Mouse (Mus musculus) hindbrain, embryonic 12.5 days (tissue): ENCODE data around the gene Git2. TPM values are rescaled to one million over a fixed set of nuclear protein-coding genes. Genes with fewer than 3 reads are reported as not detected.

Experiments
- ATAC-seq: fragments of 200-750 bp; cut with Nextera tagmentation; 2 replicates; pipeline ENCODE4 v1.8.0; 2017; ENCODE audit warnings: moderate TSS enrichment; ENCODE audit not compliant: low FRiP score
- H3K27ac ChIP-seq: fragments of 300-500 bp; sonication (generic); 2 replicates; pipeline ENCODE4 v1.5.1; 2016; ENCODE audit warnings: mild to moderate bottlenecking
- H3K27me3 ChIP-seq: fragments of 300-500 bp; sonication (generic); 2 replicates; pipeline ENCODE4 v1.6.1; 2016; ENCODE audit warnings: mild to moderate bottlenecking
- H3K36me3 ChIP-seq: fragments of 300-500 bp; sonication (generic); 2 replicates; pipeline ENCODE4 v1.6.1; 2016; ENCODE audit warnings: mild to moderate bottlenecking
- H3K4me1 ChIP-seq: fragments of 300-500 bp; sonication (generic); 2 replicates; pipeline ENCODE4 v1.6.1; 2016
- H3K4me2 ChIP-seq: fragments of 300-500 bp; sonication (generic); replicated peaks from 2 replicates; pipeline ENCODE4 v1.6.1; 2016; ENCODE audit warnings: mild to moderate bottlenecking
- H3K4me3 ChIP-seq: fragments of 300-500 bp; sonication (generic); 2 replicates; pipeline ENCODE4 v1.5.1; 2016; ENCODE audit warnings: mild to moderate bottlenecking
- H3K9ac ChIP-seq: fragments of 300-500 bp; sonication (generic); 2 replicates; pipeline ENCODE4 v1.6.1; 2016; ENCODE audit warnings: mild to moderate bottlenecking, moderate library complexity
- H3K9me3 ChIP-seq: fragments of 300-500 bp; sonication (generic); replicated peaks from 2 replicates; pipeline ENCODE4 v1.6.1; 2016; ENCODE audit warnings: mild to moderate bottlenecking
- WGBS: fragments of 180-500 bp; shearing (Covaris S2); methylation state at CpG from one replicate; pipeline ENCODE4 v1.1.7; 2016; 5-methylcytosine and 5-hydroxymethylcytosine counted together
- polyA plus RNA-seq: library from polyadenylated mRNA; unstranded; fragments of >200 nt; fragmentation: Nextera tagmentation; extraction: Ambion mirVana; gene quantifications from 2 replicates; pipeline ENCODE4 v1.2.1, GENCODE M21; 2016

The Git2 gene
- polyA plus RNA-seq, 1 experiment from 2014 or later, result 47.2 TPM

DNA sequence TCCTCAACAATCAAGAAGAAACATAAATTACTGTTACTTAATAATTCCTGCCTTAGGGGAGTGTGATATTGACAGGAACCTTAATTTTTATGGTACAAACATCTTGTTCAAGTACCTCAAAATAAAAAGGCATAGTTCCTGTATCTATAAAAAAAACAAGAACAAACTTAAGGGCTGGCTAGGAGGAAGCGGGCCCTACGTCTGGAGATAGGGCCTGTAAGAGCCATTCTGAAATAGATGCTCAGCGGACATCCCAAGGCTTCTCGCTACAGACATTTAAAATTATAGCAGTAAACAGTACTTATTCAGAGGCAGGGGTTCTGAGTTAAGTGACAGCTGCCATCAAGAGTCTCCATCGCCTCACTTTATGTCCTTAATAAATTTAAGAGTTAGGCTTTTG is 27.8 kb downstream of the Git2 start:
- no peaks in the 10 kb centered on the region for H3K27me3 ChIP-seq
- H3K27ac ChIP-seq, result no peak overlapping the region
- no peak overlapping the region for H3K4me2 ChIP-seq
- no peaks in the 10 kb centered on the region for H3K4me1 ChIP-seq
- no peak overlapping the region for H3K4me3 ChIP-seq
- no peaks in the 10 kb centered on the region for H3K9me3 ChIP-seq
- WGBS, result 96% methylated on average over 5 of the region's 5 CpGs
- H3K36me3 ChIP-seq, result peaks cover 76% of the 10 kb centered on the region
- ATAC-seq, result no peak
- H3K9ac ChIP-seq, result no peak overlapping the region

DNA sequence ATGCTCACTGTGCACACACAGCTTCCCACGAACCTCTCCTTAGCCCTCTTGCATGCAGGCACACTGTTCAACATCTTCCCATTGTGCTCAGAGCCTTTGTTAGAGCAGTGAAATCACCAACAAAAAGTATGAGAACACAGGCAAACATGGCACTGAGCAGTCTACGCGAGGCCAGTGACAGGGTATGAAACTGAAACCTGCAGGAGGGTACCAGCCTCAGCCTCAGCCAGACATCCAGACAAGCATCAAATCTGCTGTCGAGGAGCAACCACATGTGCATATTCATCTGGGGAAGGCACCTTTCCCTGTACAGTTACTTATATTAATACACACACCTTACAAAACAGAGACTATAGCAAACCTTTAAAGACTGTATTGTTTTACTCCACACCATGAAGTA is 28.4 kb downstream of the Git2 start:
- H3K27ac ChIP-seq, result no peak overlapping the region
- H3K9ac ChIP-seq, result no peak overlapping the region
- WGBS, result 90% methylated on average over 4 of the region's 4 CpGs
- peaks cover 76% of the 10 kb centered on the region for H3K36me3 ChIP-seq
- no peak overlapping the region for H3K4me2 ChIP-seq
- no peaks in the 10 kb centered on the region for H3K9me3 ChIP-seq
- ATAC-seq, result no peak
- no peaks in the 10 kb centered on the region for H3K4me1 ChIP-seq
- no peak overlapping the region for H3K4me3 ChIP-seq
- no peaks in the 10 kb centered on the region for H3K27me3 ChIP-seq

GRCm38 (mm10) chr5:114745581-114745980 is 29.7 kb downstream of the Git2 start:
- no peaks in the 10 kb centered on the region for H3K9me3 ChIP-seq
- H3K9ac ChIP-seq, result no peak overlapping the region
- 87% methylated on average over 5 of the region's 5 CpGs for WGBS
- H3K36me3 ChIP-seq, result peaks cover 77% of the 10 kb centered on the region
- no peak overlapping the region for H3K27ac ChIP-seq
- no peaks in the 10 kb centered on the region for H3K27me3 ChIP-seq
- H3K4me3 ChIP-seq, result no peak overlapping the region
- no peak for ATAC-seq
- H3K4me1 ChIP-seq, result no peaks in the 10 kb centered on the region
- H3K4me2 ChIP-seq, result no peak overlapping the region

DNA sequence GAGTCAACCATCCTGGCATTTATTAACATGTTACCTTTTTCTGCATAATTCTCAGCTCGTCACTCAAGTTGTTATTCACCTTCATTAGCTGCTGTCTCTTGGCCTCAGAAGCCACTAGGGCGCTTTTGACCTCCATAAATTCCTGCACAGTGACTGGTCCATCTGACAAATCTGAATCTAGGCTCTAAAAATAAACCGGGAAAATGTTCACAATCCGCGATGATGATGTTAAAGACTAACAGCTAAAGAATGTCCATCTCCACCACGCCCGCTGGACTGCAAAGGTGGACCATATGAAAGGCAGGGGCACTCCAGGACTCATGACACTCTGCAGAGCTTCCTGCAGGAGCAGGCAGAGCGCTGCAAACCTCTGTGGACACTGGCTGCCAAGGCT is 31.6 kb downstream of the Git2 start:
- WGBS, result 97% methylated on average over 8 of the region's 8 CpGs
- Histone ChIP-seq H3K9me3 (no peaks in the 10 kb centered on the region), H3K9ac (no peak overlapping the region; the same call in 1 of the 2 replicates), H3K27ac (no peak overlapping the region), H3K36me3 (peaks cover 80% of the 10 kb centered on the region), H3K4me1 (no peaks in the 10 kb centered on the region), H3K27me3 (no peaks in the 10 kb centered on the region), H3K4me2 (no peak overlapping the region), H3K4me3 (no peak overlapping the region)
- ATAC-seq, result no peak

DNA sequence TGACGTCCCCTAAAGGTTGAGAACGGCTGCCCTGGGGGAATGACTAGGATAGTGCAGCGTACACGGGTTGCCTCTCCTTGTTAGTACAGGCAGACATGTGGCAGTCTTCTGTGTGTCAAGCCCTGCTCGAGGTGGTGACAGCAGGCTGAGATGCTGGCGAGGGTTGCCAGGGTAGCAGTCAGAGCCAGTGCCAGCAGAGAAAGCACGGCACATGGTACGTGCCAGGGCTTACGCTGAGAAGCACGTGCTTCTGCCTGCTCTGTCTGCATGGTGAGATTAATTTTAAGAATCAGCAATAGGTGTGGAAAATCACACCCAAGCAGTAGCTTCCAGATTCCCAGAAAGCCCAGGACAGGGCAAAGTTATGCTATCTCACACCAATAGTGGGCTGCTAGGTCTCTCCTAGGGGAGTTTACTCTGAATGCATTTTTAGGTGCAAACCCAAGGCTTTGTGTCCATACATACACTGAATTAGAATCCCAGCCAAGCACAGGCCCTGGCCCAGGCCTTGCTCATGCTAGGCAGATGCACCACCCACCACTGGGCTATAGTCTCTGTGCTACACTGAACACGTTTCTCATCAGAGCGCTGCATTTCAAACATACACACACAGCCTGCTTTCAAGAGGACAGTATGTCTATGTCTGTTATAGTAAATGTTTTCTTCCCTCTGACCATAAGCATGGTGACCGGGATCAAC is 32.2 kb downstream of the Git2 start:
- H3K36me3 ChIP-seq, result peaks cover 81% of the 10 kb centered on the region
- H3K9me3 ChIP-seq, result no peaks in the 10 kb centered on the region
- H3K4me3 ChIP-seq, result no peak overlapping the region
- H3K4me2 ChIP-seq, result no peak overlapping the region
- no peak for ATAC-seq
- no peak overlapping the region for H3K27ac ChIP-seq
- H3K9ac ChIP-seq, result no peak overlapping the region
- WGBS, result 92% methylated on average over 13 of the region's 13 CpGs
- no peaks in the 10 kb centered on the region for H3K4me1 ChIP-seq
- H3K27me3 ChIP-seq, result no peaks in the 10 kb centered on the region

GRCm38 (mm10) chr5:114742572-114742971 is 32.7 kb downstream of the Git2 start:
- Histone ChIP-seq H3K9me3 (no peaks in the 10 kb centered on the region), H3K27me3 (no peaks in the 10 kb centered on the region), H3K4me3 (no peak overlapping the region), H3K27ac (no peak overlapping the region), H3K4me2 (no peak overlapping the region), H3K4me1 (no peaks in the 10 kb centered on the region), H3K9ac (no peak overlapping the region), H3K36me3 (peaks cover 83% of the 10 kb centered on the region)
- no peak for ATAC-seq
- WGBS, result 92% methylated on average over 10 of the region's 10 CpGs

DNA sequence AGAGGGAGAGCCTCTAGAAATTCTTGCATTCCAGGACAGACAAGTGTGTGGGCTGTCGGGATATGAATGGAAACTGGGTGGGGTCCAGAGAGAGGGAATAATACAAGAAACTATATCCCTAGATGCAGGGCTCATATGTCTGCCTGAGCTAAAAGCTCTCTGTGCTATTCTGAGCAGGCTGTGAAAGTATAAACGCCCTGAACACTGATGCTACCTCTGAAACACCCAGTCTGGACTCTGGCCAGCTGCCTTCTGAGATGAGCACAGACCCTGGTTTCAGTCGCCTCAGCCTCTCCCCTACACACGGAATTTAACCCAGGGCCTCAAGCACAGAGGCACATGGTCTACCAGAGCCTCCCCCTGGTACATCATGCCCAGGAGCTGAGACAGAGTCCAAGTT is 34.7 kb downstream of the Git2 start:
- WGBS, result 77% methylated on average over 4 of the region's 4 CpGs
- ATAC-seq, result no peak
- Histone ChIP-seq H3K9me3 (no peaks in the 10 kb centered on the region), H3K27me3 (no peaks in the 10 kb centered on the region), H3K36me3 (peaks cover 95% of the 10 kb centered on the region), H3K9ac (no peak overlapping the region), H3K4me2 (no peak overlapping the region), H3K4me3 (no peak overlapping the region), H3K27ac (no peak overlapping the region), H3K4me1 (no peaks in the 10 kb centered on the region)

- no peak overlapping the region for H3K9ac ChIP-seq
- WGBS, result 89% methylated on average over 12 of the region's 12 CpGs
- H3K36me3 ChIP-seq, result peaks cover 86% of the 10 kb centered on the region
- no peaks in the 10 kb centered on the region for H3K4me1 ChIP-seq
- H3K9me3 ChIP-seq, result no peaks in the 10 kb centered on the region
- ATAC-seq, result no peak
- H3K27ac ChIP-seq, result no peak overlapping the region
- no peak overlapping the region for H3K4me3 ChIP-seq
- no peaks in the 10 kb centered on the region for H3K27me3 ChIP-seq
- H3K4me2 ChIP-seq, result no peak overlapping the region
Measured at GRCm38 (mm10) chr5:114738707-114739241, 36.5 kb downstream of the Git2 start.

GRCm38 (mm10) chr5:114737090-114737887 is 38.0 kb downstream of the Git2 start:
- WGBS, result 85% methylated on average over 21 of the region's 21 CpGs
- peaks cover 86% of the 10 kb centered on the region for H3K36me3 ChIP-seq
- no peak overlapping the region for H3K4me3 ChIP-seq
- no peaks in the 10 kb centered on the region for H3K27me3 ChIP-seq
- no peaks in the 10 kb centered on the region for H3K4me1 ChIP-seq
- no peak overlapping the region for H3K4me2 ChIP-seq
- no peak for ATAC-seq
- H3K9ac ChIP-seq, result no peak overlapping the region
- H3K27ac ChIP-seq, result no peak overlapping the region
- no peaks in the 10 kb centered on the region for H3K9me3 ChIP-seq

GRCm38 (mm10) chr5:114733606-114734005 is 41.7 kb downstream of the Git2 start:
- Histone ChIP-seq H3K4me3 (no peak overlapping the region), H3K4me2 (no peak overlapping the region), H3K27ac (no peak overlapping the region; the same call in 1 of the 2 replicates), H3K4me1 (no peaks in the 10 kb centered on the region), H3K27me3 (no peaks in the 10 kb centered on the region), H3K36me3 (peaks cover 86% of the 10 kb centered on the region), H3K9me3 (no peaks in the 10 kb centered on the region), H3K9ac (no peak overlapping the region)
- 92% methylated on average over 15 of the region's 15 CpGs for WGBS
- no peak for ATAC-seq

- 92% methylated on average over 15 of the region's 15 CpGs for WGBS
- H3K27me3 ChIP-seq, result no peaks in the 10 kb centered on the region
- no peak overlapping the region for H3K9ac ChIP-seq
- no peak for ATAC-seq
- H3K4me3 ChIP-seq, result no peak overlapping the region
- H3K4me1 ChIP-seq, result no peaks in the 10 kb centered on the region
- H3K36me3 ChIP-seq, result peaks cover 85% of the 10 kb centered on the region
- H3K9me3 ChIP-seq, result no peaks in the 10 kb centered on the region
- no peak overlapping the region for H3K4me2 ChIP-seq
- H3K27ac ChIP-seq, result no peak overlapping the region
Measured at GRCm38 (mm10) chr5:114731969-114732368, 43.3 kb downstream of the Git2 start.

- no peaks in the 10 kb centered on the region for H3K9me3 ChIP-seq
- no peak overlapping the region for H3K4me3 ChIP-seq
- no peak for ATAC-seq
- no peak overlapping the region for H3K9ac ChIP-seq
- no peaks in the 10 kb centered on the region for H3K27me3 ChIP-seq
- peaks cover 80% of the 10 kb centered on the region for H3K36me3 ChIP-seq
- WGBS, result 66% methylated on average over 6 of the region's 6 CpGs
- no peaks in the 10 kb centered on the region for H3K4me1 ChIP-seq
- no peak overlapping the region for H3K27ac ChIP-seq
- H3K4me2 ChIP-seq, result no peak overlapping the region
Measured at GRCm38 (mm10) chr5:114731498-114731897, 43.8 kb downstream of the Git2 start.
